Mouse (Mus musculus): ENCODE data around the gene Lyz1. TPM values are rescaled to one million over a fixed set of nuclear protein-coding genes. Genes with fewer than 3 reads are reported as not detected.
"Not testable (repeated sequence)": the region's sequence is repeated elsewhere in the genome, so short reads cannot be mapped to it uniquely, and the experiment has no call there.

Gene Lyz1
- polyA plus RNA-seq, 1 experiment from 2014 or later, result 0.18 TPM

- not testable (repeated sequence) for H3K4me3 ChIP-seq (ENCODE audit: low read depth, low read length); H3K9ac ChIP-seq (ENCODE audit: low read depth, low read length); H3K4me1 ChIP-seq (ENCODE audit: control insufficient read depth, insufficient read depth, low read length); DNase-seq (ENCODE audit: low spot score); H3K9me3 ChIP-seq (ENCODE audit: control insufficient read depth, low read length); ATAC-seq (ENCODE audit: low read depth); H3K36me3 ChIP-seq (ENCODE audit: control insufficient read depth, insufficient read depth, low read length); H3K27ac ChIP-seq (replicated peaks; ENCODE audit: low read depth, low read length); H3K4me2 ChIP-seq (ENCODE audit: low read depth, low read length); H3K27me3 ChIP-seq (replicated peaks; ENCODE audit: control insufficient read depth, insufficient read depth, low read length)
- 88% methylated on average over 6 of the region's 6 CpGs for WGBS
Measured at GRCm38 (mm10) chr10:117290936-117291335, 1.7 kb downstream of the Lyz1 start.

DNA sequence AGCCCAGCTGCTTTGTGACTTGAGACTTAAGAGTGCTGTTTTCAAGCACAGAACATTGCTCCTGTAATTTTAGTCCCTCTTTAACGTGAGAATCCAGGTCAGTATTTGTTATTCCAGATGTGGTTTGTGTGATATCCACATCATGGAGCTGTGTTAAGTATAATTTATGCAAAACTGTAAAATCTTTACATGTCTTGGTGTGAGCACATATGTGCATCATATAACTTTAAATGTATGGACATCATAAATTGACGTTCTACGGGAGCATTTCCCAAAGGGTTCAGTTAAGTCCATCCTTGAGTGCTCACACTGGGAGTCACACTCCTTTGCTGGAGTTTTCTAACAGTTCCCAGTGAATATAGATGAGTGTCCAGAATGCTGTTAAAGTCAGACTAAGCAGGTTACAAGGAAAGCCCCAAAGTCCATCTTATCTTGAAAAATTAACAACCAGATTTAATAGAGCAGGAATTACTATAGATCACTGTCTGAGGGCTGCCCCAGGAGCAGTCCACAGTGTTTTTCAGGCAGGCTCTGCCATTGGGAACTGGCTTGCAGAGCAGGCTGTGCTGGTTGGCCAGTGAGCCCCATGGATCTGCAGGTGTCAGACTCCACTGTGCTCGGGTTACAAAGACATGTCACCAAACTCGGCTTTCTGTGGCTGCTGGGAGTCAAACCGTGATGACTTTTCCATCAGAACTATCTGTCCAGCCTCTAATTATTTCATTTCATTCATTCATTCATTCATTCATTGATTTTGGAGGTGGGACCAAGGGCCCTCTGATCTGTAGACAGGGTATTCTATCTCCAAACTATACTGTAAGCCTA, 2.4 kb downstream of the Lyz1 start:
- DNase-seq (ENCODE audit: low spot score) (no peak), ATAC-seq (ENCODE audit: low read depth) (no peak)
- H3K27me3 ChIP-seq (replicated peaks; ENCODE audit: control insufficient read depth, insufficient read depth, low read length), result no peaks in the 10 kb centered on the region
- no peak overlapping the region for H3K9ac ChIP-seq (ENCODE audit: low read depth, low read length)
- H3K9me3 ChIP-seq (ENCODE audit: control insufficient read depth, low read length), result no peaks in the 10 kb centered on the region
- H3K4me1 ChIP-seq (ENCODE audit: control insufficient read depth, insufficient read depth, low read length), result no peaks in the 10 kb centered on the region
- no peaks in the 10 kb centered on the region for H3K36me3 ChIP-seq (ENCODE audit: control insufficient read depth, insufficient read depth, low read length)
- WGBS, result 35% methylated on average over 6 of the region's 6 CpGs
- H3K4me2 ChIP-seq (ENCODE audit: low read depth, low read length), result no peak overlapping the region
- no peak overlapping the region for H3K27ac ChIP-seq (replicated peaks; ENCODE audit: low read depth, low read length)
- no peak overlapping the region for H3K4me3 ChIP-seq (ENCODE audit: low read depth, low read length)

- not testable (repeated sequence) for H3K9ac ChIP-seq (ENCODE audit: low read depth, low read length); H3K4me1 ChIP-seq (ENCODE audit: control insufficient read depth, insufficient read depth, low read length); DNase-seq (ENCODE audit: low spot score); H3K4me3 ChIP-seq (ENCODE audit: low read depth, low read length); ATAC-seq (ENCODE audit: low read depth); H3K9me3 ChIP-seq (ENCODE audit: control insufficient read depth, low read length); H3K36me3 ChIP-seq (ENCODE audit: control insufficient read depth, insufficient read depth, low read length); H3K4me2 ChIP-seq (ENCODE audit: low read depth, low read length); H3K27ac ChIP-seq (replicated peaks; ENCODE audit: low read depth, low read length); H3K27me3 ChIP-seq (replicated peaks; ENCODE audit: control insufficient read depth, insufficient read depth, low read length)
- WGBS, result 84% methylated on average over 5 of the region's 5 CpGs
Measured at GRCm38 (mm10) chr10:117289034-117289505, 3.6 kb downstream of the Lyz1 start.

GRCm38 (mm10) chr10:117288197-117289033, 4.3 kb downstream of the Lyz1 start:
- H3K4me1 ChIP-seq (ENCODE audit: control insufficient read depth, insufficient read depth, low read length), result no peaks in the 10 kb centered on the region
- H3K9ac ChIP-seq (ENCODE audit: low read depth, low read length), result no peak overlapping the region
- 93% methylated on average over 9 of the region's 9 CpGs for WGBS
- no peak overlapping the region for H3K4me2 ChIP-seq (ENCODE audit: low read depth, low read length)
- no peaks in the 10 kb centered on the region for H3K27me3 ChIP-seq (replicated peaks; ENCODE audit: control insufficient read depth, insufficient read depth, low read length)
- DNase-seq (ENCODE audit: low spot score) (no peak), ATAC-seq (ENCODE audit: low read depth) (no peak)
- H3K36me3 ChIP-seq (ENCODE audit: control insufficient read depth, insufficient read depth, low read length), result no peaks in the 10 kb centered on the region
- no peak overlapping the region for H3K27ac ChIP-seq (replicated peaks; ENCODE audit: low read depth, low read length)
- no peak overlapping the region for H3K4me3 ChIP-seq (ENCODE audit: low read depth, low read length)
- no peaks in the 10 kb centered on the region for H3K9me3 ChIP-seq (ENCODE audit: control insufficient read depth, low read length)

DNA sequence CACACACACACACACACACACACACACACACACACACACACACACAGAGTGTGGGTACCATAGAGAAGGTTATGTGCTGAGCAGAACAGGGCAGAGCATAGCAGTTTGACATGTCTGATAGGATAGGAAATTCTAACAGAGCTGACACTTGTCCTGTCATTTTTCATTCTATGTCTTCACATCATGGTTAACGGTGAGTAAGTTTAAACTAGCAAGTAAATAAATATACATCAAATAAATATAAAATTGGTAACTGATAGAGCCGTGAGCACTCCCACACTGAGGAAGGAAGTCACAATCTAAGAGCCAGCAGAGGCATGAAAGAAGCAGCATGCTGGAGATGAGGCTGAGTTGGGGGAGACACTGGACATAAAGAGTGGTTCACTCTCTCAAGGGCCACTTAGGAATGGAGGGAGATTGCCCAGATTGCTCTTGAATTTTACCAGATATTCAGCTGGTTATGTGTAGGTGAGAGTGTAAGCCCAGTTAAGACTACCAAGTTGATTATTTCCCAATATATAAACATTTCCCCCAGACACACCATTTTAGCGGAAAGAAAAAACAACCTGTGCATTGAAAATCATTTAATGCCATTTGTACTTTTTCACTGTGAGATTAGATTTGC, 5.3 kb downstream of the Lyz1 start:
- Histone ChIP-seq H3K9me3 (ENCODE audit: control insufficient read depth, low read length) (no peaks in the 10 kb centered on the region), H3K4me2 (ENCODE audit: low read depth, low read length) (no peak overlapping the region), H3K27ac (replicated peaks; ENCODE audit: low read depth, low read length) (no peak overlapping the region), H3K4me1 (ENCODE audit: control insufficient read depth, insufficient read depth, low read length) (no peaks in the 10 kb centered on the region), H3K4me3 (ENCODE audit: low read depth, low read length) (no peak overlapping the region), H3K9ac (ENCODE audit: low read depth, low read length) (no peak overlapping the region), H3K27me3 (replicated peaks; ENCODE audit: control insufficient read depth, insufficient read depth, low read length) (no peaks in the 10 kb centered on the region), H3K36me3 (ENCODE audit: control insufficient read depth, insufficient read depth, low read length) (no peaks in the 10 kb centered on the region)
- WGBS, result 87% methylated on average over 3 of the region's 3 CpGs
- ATAC-seq (ENCODE audit: low read depth) (no peak), DNase-seq (ENCODE audit: low spot score) (no peak)

DNA sequence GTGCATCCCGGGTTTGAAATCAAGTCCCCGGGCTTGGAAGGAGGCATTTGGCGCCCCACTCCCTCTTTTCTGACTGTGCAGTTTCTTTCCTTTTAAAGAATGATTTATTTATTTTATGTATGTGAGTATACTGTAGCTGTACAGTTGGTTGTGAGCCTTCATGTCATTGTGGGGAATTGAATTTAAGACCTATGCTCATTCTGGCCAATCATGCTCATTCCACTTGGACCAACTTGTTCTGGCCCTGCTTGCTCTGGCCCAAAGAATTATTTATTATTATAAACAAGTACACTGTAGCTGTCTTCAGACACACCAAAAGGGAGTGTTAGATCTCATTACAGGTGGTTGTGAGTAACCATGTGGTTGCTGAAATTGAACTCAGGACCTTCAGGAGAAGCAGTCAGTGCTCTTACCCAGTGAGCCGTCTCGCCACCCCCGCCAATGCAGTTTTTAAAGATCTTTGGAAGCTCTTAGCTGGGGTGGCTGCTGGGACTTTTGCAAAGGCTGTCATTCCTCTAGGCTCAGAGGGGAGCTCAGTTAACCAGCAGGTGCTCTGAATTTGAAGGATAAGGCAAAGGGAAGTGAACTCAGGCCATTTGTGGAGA, 6.2 kb downstream of the Lyz1 start:
- no peak overlapping the region for H3K4me2 ChIP-seq (ENCODE audit: low read depth, low read length)
- ATAC-seq (ENCODE audit: low read depth) (no peak), DNase-seq (ENCODE audit: low spot score) (no peak)
- 94% methylated on average over 6 of the region's 6 CpGs for WGBS
- H3K27me3 ChIP-seq (replicated peaks; ENCODE audit: control insufficient read depth, insufficient read depth, low read length), result no peaks in the 10 kb centered on the region
- no peaks in the 10 kb centered on the region for H3K36me3 ChIP-seq (ENCODE audit: control insufficient read depth, insufficient read depth, low read length)
- H3K4me1 ChIP-seq (ENCODE audit: control insufficient read depth, insufficient read depth, low read length), result no peaks in the 10 kb centered on the region
- no peak overlapping the region for H3K27ac ChIP-seq (replicated peaks; ENCODE audit: low read depth, low read length)
- no peak overlapping the region for H3K9ac ChIP-seq (ENCODE audit: low read depth, low read length)
- H3K9me3 ChIP-seq (ENCODE audit: control insufficient read depth, low read length), result no peaks in the 10 kb centered on the region
- H3K4me3 ChIP-seq (ENCODE audit: low read depth, low read length), result no peak overlapping the region

- H3K27me3 ChIP-seq (replicated peaks; ENCODE audit: control insufficient read depth, insufficient read depth, low read length); H3K27ac ChIP-seq (replicated peaks; ENCODE audit: low read depth, low read length); H3K4me3 ChIP-seq (ENCODE audit: low read depth, low read length); H3K4me2 ChIP-seq (ENCODE audit: low read depth, low read length); H3K36me3 ChIP-seq (ENCODE audit: control insufficient read depth, insufficient read depth, low read length); H3K9me3 ChIP-seq (ENCODE audit: control insufficient read depth, low read length); DNase-seq (ENCODE audit: low spot score); H3K9ac ChIP-seq (ENCODE audit: low read depth, low read length); ATAC-seq (ENCODE audit: low read depth); H3K4me1 ChIP-seq (ENCODE audit: control insufficient read depth, insufficient read depth, low read length): not testable (repeated sequence)
- WGBS, result 80% methylated on average over 3 of the region's 7 CpGs
Measured at GRCm38 (mm10) chr10:117285584-117285983, 7.1 kb downstream of the Lyz1 start.

All from embryonic facial prominence, embryonic 14.5 days (tissue).